Mouse (Mus musculus) erythroblast, embryonic 14.5 days (primary cell): ENCODE measurements around the gene Ssx2ip.

Source experiments
- GATA1 ChIP-seq: IDR thresholded peaks from 2 replicates; pipeline ENCODE4 v1.6.1; 2012; ENCODE audit warnings: low read length, inconsistent platforms, mixed read lengths
- TAL1 ChIP-seq: IDR thresholded peaks from 3 replicates; pipeline ENCODE4 v1.6.1; 2012; ENCODE audit warnings: low read length, inconsistent platforms, mixed read lengths

GRCm38 (mm10) chr3:146433681-146434350, 29.4 kb downstream of the Ssx2ip start:
- TF ChIP-seq TAL1 (no peak), GATA1 (no peak)
